Mouse (Mus musculus) liver, embryonic 14.5 days (tissue): ENCODE results near the gene Neurod4.

Experiments used
- CTCF ChIP-seq: IDR thresholded peaks from 2 replicates; pipeline ENCODE4 v1.5.1; 2016; ENCODE audit warnings: antibody characterized with exemption, low read depth, control low read depth
- EP300 ChIP-seq: IDR thresholded peaks from 2 replicates; pipeline ENCODE4 v1.6.1; 2016; ENCODE audit warnings: antibody characterized with exemption, low read depth

DNA sequence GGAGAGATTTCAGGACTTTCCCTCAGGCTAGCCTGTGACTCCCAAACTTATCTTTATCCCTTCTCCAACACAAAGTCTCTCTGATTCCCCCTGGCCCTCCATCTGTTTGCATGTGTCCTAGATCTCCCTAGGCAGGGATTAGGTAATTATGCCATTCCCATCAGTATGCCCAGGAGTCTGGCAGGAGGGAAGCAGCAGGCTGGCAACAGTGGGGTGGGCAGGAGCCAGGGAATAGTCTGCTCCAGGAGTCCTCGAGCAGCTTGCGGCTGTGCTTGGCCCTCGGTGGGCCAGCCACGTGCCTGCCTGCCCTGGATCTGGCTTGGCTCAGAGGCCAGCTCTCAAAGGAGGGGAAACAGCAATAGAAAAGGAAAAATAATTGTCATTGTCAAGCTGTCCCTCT lies 16.8 kb downstream of the Neurod4 start:
- TF ChIP-seq CTCF (no peak), EP300 (no peak)
